Mouse (Mus musculus): ENCODE measurements at regions not wholly inside any gene's neighbourhood (a gene's known extent, or its start where the extent isn't known, plus 50 kb on each side); places are given as distances from the start of the nearest gene placed in this dataset.

- intact Hi-C loops (cut with DNase I) = no loop called here
Observed at GRCm38 (mm10) chr3:133599731-133600130, 54.8 kb upstream of the Tet2 start.

GRCm38 (mm10) chr3:133600447-133601220 is 55.7 kb upstream of the Tet2 start:
- intact Hi-C loops (cut with DNase I) = no loop called here
- DNase-seq (ENCODE audit: low spot score in 2 of 2) = peak; percentile 67 to 72

More at GRCm38 (mm10) chr3:133599731-133600130, 54.8 kb upstream of the Tet2 start:
- DNase-seq (ENCODE audit: low spot score in 2 of 2) = no peak

- no peak for DNase-seq (ENCODE audit: low spot score in 2 of 2)
- intact Hi-C loops (cut with DNase I) = no loop called here
Observed at GRCm38 (mm10) chr3:133605460-133605859, 60.5 kb upstream of the Tet2 start.

- no peak for DNase-seq (ENCODE audit: low spot score in 2 of 2)
- intact Hi-C loops (cut with DNase I) = no loop called here
Observed at GRCm38 (mm10) chr3:133608845-133609261, 63.9 kb upstream of the Tet2 start.

GRCm38 (mm10) chr3:133613836-133614711 is 69.1 kb upstream of the Tet2 start:
- DNase-seq (ENCODE audit: low spot score in 2 of 2) = no peak
- intact Hi-C loops (cut with DNase I) = no loop called here

GRCm38 (mm10) chr3:133614712-133615426 is 69.9 kb upstream of the Tet2 start:
- intact Hi-C loops (cut with DNase I) = no loop called here

GRCm38 (mm10) chr3:133617036-133617435 is 72.1 kb upstream of the Tet2 start:
- DNase-seq (ENCODE audit: low spot score in 2 of 2) = no peak
- intact Hi-C loops (cut with DNase I) = no loop called here

More at GRCm38 (mm10) chr3:133614712-133615426, 69.9 kb upstream of the Tet2 start:
- no peak for DNase-seq (ENCODE audit: low spot score in 2 of 2)

GRCm38 (mm10) chr3:133618491-133618890 is 73.6 kb upstream of the Tet2 start:
- intact Hi-C loops (cut with DNase I) = no loop called here
- DNase-seq (ENCODE audit: low spot score in 2 of 2) = no peak

GRCm38 (mm10) chr3:133623201-133623744 is 78.3 kb upstream of the Tet2 start:
- DNase-seq (ENCODE audit: low spot score in 2 of 2) = no peak
- intact Hi-C loops (cut with DNase I) = loop anchor here (5.0 kb wide), 1 partner anchor 81 kb away; no protein-coding TSS in a partner anchor

GRCm38 (mm10) chr3:133624079-133624875 is 79.3 kb upstream of the Tet2 start:
- intact Hi-C loops (cut with DNase I) = loop anchor here (5.0 kb wide), 1 partner anchor 82 kb away; no protein-coding TSS in a partner anchor
- DNase-seq (ENCODE audit: low spot score in 2 of 2) = no peak

- intact Hi-C loops (cut with DNase I) = no loop called here
- DNase-seq (ENCODE audit: low spot score in 2 of 2) = no peak
Observed at GRCm38 (mm10) chr3:133625046-133625445, 80.1 kb upstream of the Tet2 start.

GRCm38 (mm10) chr3:133626442-133626841 is 81.5 kb upstream of the Tet2 start:
- intact Hi-C loops (cut with DNase I) = no loop called here
- DNase-seq (ENCODE audit: low spot score in 2 of 2) = no peak

- intact Hi-C loops (cut with DNase I) = no loop called here
- no peak for DNase-seq (ENCODE audit: low spot score in 2 of 2)
Observed at GRCm38 (mm10) chr3:133627116-133627844, 82.3 kb upstream of the Tet2 start.

- intact Hi-C loops (cut with DNase I) = no loop called here
- no peak for DNase-seq (ENCODE audit: low spot score in 2 of 2)
Observed at GRCm38 (mm10) chr3:133634306-133634705, 89.4 kb upstream of the Tet2 start.

GRCm38 (mm10) chr3:133645604-133646003 is 100.7 kb upstream of the Tet2 start:
- no peak for DNase-seq (ENCODE audit: low spot score in 2 of 2)
- intact Hi-C loops (cut with DNase I) = no loop called here

GRCm38 (mm10) chr3:133646449-133647059 is 101.6 kb upstream of the Tet2 start:
- DNase-seq (ENCODE audit: low spot score in 2 of 2) = no peak
- intact Hi-C loops (cut with DNase I) = no loop called here

- intact Hi-C loops (cut with DNase I) = no loop called here
- no peak for DNase-seq (ENCODE audit: low spot score in 2 of 2)
Observed at GRCm38 (mm10) chr3:133650025-133650424, 105.1 kb upstream of the Tet2 start.

GRCm38 (mm10) chr3:133651996-133652395 is 107.1 kb upstream of the Tet2 start:
- intact Hi-C loops (cut with DNase I) = no loop called here
- DNase-seq (ENCODE audit: low spot score in 2 of 2) = no peak

Measured in left cerebral cortex, postnatal 36 days (tissue).